Mouse (Mus musculus) frontal cortex, adult 2 months (tissue): ENCODE measurements around the gene Il10rb. TPM values are rescaled to one million over a fixed set of nuclear protein-coding genes. Genes with fewer than 3 reads are reported as not detected.

Source experiments
- DNase-seq, 2 experiments: peaks; one replicate each; pipeline ENCODE4 v3.0.0; 2022; ENCODE audit warnings: low spot score in 1 of 2; ENCODE audit errors: extremely low spot score in 1 of 2
- polyA plus RNA-seq: library from polyadenylated mRNA; depleted of rRNA; stranded (reverse); fragments of >200 nt; gene quantifications from 2 replicates; pipeline ENCODE4 v1.2.3, GENCODE M21; 2012

Il10rb gene
- polyA plus RNA-seq, 1 experiment, result 14.8 TPM

DNA sequence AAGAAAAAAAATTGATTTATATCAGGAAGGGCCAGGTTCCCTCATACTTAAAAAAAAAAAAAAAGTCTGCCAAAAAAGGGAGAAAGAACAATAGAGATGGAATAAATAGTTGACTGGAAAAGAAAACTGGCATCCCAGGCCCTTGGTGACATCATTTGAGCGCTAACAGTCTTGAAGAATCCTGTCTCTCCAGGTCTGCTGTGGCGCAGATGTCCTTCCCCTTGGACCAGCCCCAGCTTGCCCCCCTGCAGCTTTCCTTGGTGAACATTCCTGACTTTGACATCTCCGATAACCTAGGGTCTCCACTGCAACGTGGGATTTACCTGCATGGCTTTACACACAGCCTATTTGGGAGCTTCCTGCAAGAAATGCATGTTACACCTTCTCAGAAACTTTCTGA is 24.4 kb upstream of the Il10rb start:
- DNase-seq, result no peak

DNA sequence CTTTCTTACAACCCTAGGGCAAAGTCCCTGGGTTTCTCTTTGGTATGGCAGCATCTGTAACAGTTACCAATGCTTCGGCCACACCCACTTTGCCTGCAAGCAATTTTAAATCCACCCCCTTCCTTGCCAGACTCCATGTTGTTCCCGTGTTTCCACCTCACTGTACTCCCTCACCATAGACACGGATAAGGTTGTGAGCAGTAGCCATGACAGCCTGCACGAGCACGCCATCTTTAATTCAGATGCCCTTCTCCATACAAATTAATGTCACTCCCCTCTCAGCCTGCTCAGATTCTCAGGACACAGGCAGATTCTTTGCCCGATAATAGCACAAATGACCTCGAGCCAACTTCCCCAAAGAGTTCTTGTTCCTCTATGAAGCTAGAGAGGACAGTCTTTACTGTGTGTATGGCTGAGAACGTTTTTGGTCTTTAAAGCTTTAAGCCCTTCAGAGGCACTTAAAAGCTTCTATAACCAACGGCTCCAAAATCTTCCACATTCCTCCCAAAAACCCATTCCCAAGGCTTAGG is 23.6 kb upstream of the Il10rb start:
- no peak for DNase-seq

DNA sequence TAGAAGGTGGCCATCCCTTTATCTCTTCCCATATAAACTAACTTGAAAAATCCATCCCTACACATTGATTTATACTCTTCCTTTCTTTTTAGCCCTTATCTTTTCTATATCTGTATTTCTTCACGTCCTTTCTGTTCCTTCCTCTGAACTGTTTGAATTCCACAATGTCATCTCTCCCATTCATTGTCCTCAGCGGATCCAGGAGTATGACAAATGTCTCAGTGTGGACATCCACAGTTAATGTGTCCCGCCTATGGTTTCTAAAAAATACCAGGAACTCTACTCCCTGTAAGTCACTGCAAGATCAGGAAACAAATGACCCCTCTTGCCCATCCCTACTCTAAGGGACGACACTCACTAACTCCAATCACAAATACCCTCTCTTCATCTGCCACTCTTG is 21.7 kb upstream of the Il10rb start:
- DNase-seq, result no peak

DNA sequence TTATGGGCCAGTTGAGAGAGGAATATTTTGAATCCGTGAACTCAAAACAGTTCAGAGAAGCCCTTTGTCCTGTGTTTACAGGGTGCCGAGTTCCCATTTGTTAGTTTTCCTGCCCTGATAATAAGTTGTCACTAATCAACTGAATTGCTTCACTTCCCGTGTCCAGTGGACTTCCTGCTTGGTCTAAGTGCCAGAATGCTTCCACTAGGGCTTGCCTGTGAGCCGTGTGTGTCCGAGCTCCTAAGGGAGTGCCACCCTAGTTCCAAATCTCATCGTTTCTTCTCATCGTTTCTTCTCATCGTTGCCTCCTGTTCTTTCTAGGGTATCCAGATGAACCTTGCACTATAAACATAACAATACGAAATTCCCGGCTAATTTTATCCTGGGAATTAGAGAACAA is 20.3 kb upstream of the Il10rb start:
- no peak for DNase-seq

DNA sequence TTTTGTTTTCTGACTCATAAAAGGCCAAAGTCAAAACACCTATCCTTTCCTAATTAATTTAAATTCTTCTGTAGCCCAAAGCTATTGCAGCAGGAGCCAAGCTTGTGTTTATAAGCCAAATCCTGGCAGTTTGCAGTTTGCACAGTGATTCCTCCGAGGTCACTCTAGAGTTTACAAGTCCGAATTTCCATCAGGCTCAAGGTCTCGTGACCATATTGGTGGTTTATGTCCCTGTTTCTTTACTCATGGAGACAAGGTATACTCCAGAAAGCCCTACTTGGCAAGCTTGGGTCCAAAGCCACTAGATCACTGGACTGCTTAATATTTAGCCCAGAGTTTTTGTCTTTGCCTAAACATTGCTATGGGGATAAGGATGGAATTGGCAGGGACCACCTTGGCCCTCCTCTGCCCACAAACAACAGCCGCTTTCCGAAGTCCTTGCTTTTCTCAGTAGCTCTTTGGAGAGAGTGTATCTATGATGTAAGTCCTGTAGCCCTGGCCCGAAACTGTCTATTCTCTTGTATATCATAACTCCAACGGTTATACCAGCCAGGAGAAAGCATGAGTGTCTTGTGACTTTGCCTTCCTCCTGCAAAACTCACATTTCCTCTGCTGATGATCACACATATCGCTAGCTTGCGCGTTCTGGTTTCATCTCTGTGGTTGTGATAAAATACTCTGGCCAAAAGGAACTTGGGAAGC is 19.4 kb upstream of the Il10rb start:
- DNase-seq, result no peak

DNA sequence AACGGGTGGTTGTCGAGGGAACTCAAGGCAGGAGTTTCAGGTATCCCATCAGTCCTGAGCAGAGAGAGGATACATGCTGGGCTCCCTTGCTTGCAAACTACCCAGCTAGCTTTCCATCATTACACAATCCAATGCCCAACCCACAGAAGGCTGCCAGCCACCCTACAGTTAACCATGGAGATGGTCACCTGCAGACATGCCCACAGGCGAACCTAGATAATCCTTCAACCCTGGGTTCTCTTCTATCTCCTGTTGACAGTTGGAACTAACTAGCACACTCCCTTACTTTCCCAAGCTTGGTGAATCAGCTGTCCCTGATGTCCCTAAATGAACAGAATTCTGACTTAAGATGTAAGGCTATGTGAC is 18.9 kb upstream of the Il10rb start:
- no peak for DNase-seq

DNA sequence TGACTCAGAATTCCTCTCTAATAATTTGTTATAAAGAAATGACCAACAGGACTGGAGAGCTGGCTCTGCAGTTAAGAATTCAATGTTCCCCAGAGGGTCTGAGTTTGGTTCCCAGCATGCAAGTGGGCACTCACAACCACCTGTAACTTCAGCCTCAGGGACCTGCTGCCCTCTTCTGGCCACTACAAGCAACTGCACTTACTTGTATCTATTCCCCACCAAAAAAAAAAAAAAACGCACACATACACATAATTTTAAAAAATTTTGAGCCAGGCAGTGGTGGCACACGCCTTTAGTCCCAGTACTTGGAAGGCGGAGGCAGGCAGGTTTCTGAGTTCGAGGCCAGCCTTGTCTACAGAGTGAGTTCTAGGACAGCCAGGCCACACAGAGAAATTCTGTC is 15.9 kb upstream of the Il10rb start:
- DNase-seq, result no peak

DNA sequence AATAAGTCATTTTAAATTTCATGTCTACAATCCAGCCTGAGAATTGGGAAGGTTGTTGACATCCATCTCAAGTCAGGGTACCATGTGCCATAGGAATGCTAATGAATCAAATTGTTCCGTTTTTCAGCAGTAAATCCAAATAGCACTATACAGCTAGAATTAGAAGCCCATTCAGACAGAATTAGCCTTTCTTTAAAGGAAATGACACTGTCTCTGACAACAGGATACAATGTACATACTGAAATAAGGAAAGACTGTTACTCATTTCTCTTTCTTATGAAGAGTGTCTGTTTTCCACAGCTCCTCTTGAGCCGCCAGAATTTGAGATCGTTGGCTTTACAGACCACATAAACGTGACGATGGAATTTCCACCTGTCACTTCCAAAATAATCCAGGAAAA is 14.5 kb upstream of the Il10rb start, which contains the start of gene Gm21970:
TSS of gene Gm21970 (plus strand) at position 301 of the 400 bp plus-strand sequence.
- DNase-seq, result no peak

DNA sequence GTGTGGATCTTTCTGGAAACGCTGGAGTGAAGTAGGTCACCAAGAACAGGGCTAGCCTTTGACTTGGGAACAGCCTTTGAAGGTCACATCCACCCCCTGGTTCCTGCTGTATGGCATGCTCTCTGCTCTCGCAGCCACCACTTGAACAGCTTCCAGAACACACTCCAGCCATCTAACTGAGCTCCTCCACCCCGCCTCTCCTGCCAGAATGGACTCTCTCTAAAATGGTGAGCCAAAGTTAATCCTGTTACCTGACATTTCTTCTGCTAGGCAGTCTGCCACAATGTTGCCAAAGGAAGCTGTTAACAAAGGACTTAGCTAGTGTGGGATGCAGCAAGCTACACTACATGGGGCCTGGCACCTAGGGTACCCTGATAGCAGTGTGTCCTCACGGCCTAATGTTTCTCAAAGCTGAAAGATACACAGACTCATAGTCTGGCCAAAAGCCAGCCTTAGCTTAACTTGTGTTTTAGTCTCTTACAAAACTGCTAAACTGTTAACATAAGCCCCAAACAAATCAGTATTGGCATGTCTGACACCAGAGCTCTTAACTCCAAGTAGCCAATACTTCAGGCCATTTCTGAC is 11.0 kb upstream of the Il10rb start:
- no peak for DNase-seq

DNA sequence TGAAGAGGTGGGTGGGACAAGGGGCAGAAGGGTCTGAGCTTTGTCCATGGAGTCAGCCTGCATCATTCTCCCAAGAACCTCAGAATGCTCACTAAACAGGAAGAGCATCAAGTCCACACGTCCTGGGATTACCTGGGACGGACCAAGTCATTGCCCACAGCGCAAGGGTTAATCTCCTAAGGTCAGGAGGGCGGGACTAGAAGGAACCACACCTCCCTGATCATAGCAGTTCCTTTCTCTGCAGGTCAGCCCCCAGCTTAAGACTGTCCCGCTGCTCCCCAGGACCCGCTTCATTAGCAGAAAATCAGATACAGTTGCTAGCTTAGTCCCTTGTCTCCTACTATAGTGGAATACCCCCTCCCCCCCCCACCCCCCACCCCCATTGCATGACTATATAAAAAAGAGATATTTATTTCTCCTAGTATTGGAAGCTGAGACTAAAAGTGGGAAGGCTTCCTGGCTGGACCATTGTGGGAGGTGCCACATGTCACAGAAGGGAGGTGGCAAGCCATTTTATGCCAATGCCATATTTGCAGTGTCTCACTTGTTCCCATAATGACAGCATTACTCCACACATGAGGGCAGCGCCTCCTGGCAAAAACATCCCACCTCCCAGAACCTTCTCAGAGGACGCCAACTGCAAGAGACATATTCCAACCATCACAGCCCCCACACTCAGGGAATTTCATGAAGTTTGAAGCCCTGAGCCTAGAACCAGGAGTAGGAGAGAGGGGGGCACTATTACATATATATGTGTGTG is 10.2 kb upstream of the Il10rb start:
- DNase-seq, result no peak

DNA sequence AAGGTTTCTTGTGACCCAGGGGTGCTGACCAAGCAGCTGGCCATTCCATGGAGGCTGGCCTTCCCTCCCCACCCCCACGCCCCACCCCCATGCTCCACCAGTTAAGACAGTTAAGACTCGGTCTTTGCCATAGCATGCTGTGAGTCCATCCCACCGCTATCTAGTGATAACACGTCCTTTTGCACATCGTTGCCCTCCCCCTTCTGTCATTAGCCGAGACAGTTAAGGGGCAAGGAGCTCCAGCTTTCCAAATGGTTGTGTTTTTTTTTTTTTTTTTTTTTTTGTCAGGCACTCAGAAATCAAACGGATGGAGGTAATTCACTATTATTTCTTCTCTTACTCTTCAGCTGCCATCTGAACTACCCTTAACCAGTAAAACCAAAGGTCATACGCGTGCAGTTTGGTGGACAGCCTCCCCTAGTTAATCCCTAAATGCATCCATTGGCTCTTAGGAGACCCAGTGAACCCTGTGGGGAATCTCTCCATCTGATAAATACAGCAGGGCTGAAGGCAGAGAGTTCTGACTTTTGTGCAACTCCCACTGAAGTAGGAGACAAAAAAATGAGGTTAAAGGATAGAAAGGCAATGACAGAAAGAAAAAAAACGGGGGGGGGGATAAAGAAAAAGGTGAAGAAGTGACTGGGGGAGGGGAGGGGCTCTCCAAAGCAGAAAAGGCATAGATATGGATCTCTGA is 9.0 kb upstream of the Il10rb start:
- no peak for DNase-seq

DNA sequence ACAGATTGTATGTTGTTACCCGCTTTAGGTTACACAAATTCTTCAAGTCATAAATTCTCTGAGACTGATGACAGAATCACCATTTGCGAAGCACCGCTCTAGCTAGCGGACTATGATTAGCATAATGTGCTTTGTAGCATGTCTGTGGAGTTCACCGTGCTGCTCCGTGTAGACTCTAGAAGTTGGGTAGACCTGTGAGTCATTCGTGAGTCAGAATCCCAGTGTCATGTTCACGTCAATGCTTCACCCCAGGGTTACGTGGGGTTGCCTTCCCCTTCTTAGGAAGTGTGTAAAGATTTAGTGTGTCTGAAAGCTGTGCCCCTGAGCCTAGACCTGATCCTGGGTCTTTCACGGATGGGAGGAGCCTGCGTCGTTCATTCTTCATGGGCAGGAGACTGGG is 7.9 kb upstream of the Il10rb start:
- DNase-seq, result no peak

DNA sequence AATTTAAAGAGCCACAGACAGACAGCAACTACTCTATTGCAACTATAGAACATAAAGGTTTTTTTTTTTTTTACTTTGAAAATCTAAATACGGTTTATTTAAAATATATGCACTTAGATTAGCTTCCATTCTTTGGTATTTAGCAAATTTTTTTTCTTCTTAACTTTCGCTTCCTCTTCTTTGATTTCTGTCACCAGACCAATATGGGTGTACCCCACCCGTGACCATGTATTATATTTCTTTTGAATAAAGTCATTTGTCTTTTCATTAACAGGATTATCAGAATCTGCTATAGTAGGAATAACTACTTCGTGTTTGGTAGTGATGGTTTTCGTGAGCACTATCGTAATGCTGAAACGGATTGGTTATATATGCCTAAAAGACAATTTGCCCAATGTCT is 7.0 kb upstream of the Il10rb start:
- DNase-seq, result no peak

DNA sequence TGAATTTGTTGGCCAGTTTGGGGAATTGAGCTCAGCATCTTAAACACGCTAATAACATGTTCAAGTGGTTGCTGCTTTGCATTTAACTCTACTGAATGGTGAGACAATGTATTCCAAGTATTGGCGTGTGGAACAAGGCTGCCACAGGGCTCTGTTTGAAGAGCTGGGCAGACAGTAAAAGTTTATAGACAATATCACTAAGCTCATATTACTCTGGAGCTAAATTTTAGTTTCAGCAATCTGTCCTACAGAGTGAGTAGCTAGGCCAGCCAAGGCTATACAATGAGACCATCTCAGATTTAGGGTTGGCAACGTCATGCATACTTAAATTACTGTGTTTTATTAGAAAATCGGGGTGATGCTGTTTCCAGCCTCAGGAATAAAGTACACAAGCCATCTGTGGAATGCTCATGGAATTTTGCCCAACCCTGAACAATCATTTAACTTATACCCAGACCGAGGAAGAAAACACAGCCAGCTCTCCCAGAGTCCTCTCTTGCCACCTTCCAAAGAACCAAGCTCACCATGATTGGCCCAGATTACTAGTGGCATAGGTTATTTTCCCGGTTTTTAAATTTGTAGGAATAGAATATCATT is 4.3 kb upstream of the Il10rb start:
- no peak for DNase-seq

DNA sequence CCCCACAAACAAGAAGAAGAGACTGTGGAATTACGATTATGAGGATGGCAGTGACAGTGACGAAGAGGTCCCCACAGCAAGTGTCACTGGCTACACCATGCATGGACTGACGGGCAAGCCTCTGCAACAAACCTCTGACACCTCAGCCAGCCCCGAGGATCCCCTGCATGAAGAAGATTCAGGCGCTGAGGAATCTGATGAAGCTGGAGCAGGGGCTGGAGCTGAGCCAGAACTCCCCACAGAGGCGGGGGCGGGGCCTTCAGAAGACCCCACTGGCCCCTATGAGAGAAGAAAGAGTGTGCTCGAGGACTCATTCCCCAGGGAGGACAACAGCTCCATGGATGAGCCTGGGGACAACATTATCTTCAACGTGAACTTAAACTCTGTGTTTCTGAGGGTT is 2.2 kb upstream of the Il10rb start:
- DNase-seq, result no peak

DNA sequence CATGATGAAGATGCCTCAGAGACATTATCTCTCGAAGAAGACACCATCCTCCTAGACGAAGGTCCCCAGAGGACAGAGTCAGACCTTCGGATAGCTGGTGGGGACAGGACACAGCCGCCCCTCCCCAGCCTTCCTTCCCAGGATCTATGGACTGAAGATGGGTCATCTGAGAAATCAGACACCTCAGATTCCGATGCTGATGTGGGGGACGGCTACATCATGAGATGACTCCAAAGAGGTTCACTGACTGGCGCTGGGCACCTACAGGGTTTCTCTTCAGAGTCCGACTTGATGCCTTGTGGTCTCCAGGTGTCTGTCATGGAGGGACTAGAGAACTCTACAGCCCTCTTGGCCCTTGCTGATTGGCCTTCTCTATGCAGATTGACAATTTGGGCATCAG is 1.8 kb upstream of the Il10rb start:
- DNase-seq, result no peak

DNA sequence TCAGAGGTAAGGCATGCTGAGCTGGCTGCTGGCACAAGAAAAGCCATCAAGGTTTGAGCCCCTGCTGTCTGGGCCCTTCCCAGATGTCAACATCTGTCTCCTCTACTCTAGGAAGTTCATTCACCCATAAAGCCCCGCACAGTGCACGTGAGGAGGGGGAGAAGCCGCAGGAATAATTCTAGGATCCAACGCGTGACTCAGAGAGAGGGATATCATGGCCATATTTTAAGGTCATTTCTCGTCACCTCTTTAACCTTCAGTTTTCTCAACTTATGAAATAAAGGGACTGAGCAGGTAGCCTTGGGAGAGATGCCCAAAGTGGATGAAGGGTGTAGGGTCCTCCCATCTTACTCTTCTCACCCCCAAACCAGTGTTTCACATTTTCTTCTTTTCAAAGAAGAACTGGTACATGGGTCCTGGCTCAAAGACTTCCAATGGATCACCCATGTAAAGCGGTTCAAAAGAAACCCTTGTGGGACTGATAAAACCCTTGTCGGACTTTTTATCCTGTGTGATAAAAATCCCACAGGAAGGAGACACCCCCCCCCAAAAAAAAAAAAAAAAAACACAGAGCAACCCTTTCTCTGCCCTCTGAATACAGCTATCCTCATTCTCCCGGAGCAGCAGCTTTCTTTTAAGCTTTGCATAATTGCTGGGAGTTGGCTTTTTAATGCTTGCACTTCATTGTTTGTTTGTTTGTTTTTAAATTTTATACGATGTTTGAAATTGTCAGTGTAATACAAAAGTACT is 961 bp upstream of the Il10rb start:
- no peak for DNase-seq

DNA sequence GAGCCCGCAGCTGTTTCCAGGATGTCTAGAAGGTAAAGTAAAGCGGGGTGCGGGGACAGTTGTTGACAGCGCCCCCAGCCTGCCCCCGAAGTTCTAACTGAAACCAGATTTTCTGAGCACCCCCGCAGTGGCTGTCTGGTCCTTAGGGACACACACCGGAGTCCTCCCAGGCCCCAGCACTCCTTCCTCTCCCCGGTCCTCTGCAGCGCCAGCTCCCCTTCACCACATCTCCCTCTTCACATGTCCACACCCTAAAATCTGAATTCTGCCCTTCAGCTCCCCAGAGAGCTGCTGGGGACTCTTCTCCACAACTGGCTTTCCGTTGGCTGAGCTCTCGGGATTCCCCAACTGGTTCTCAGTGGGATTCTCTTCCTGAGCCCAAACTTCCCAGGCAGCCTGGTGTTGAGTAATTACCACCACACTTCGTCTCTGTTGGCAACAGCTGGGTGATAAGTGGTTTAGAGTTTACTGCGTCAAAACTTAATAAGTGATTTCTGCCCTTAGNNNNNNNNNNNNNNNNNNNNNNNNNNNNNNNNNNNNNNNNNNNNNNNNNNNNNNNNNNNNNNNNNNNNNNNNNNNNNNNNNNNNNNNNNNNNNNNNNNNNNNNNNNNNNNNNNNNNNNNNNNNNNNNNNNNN is 739 bp downstream of the Il10rb start:
- DNase-seq, result peak in 1 of 2 experiments; percentile 38

DNA sequence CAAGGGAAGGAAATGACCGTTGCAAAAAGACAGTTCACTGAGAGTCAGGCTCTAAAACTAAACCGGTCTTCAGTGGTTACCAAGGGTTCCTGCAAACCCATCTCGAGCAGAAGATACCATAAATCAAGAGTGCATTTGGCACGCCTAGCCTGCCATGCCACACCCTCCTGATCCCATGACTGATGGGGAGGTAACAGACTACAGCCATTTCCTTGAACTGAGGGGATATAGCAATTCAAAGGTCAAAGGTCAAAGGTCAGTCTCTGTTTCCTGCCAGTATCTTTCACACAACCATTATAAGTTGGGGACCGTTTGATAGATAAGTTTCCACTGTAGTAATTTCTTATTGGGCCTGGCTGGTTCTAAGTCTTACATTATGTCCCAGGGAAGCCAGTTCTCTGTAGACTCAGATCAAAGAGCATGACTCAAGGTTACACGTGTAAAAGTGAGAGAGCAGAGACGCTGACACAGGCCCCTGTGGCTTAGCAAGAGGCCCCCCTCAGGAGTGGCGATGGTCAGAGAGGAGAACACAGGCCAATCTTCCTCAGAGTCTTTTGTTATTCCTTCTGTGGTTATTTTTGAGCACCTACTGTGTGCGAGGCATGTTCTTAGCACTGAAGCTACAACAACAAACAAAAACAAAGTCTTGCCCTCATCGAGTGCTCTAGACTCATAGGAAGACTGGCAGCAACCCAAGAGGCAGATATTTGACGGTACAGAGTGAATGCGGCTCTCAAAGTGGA is 7.3 kb downstream of the Il10rb start:
- DNase-seq, result no peak
